Mouse (Mus musculus) gastrocnemius, adult 8-10 months (tissue): ENCODE measurements around the gene Rufy2. TPM values are rescaled to one million over a fixed set of nuclear protein-coding genes. Genes with fewer than 3 reads are reported as not detected.
A peak's percentile ranks its signal among the peaks of the same experiment; 100 is the strongest.

ENCODE experiments used
- DNase-seq, 2 experiments: peaks; one replicate each; pipeline ENCODE4 v3.0.0; 2022; ENCODE audit warnings: low spot score in 2 of 2
- total RNA-seq, 4 experiments: library from RNA; stranded (reverse); gene quantifications; 2 replicates each; pipeline ENCODE4 v1.2.4; 2022

Rufy2 gene
- total RNA-seq, 4 experiments from 2014 or later = 3.8 to 5.0 (median 4.4) TPM

DNA sequence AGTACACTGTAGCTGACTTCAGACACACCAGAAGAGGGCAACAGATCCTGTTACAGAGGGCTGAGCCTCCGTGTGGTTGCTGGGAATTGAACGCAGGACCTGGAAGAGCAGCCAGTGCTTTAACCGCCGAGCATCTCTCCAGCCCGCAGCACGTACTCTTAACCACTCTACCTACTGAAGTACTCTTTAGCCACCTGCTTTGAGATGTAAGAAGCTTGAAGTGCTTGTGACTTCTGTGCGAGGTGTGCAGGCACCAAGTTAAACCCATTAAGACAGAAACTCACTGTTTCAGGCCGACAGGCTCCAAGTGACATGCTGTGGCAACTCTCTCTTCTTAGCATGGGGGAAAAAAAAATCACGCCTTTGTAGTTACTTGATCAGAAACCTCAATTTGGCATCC is 34.1 kb downstream of the Rufy2 start:
- DNase-seq = no peak

DNA sequence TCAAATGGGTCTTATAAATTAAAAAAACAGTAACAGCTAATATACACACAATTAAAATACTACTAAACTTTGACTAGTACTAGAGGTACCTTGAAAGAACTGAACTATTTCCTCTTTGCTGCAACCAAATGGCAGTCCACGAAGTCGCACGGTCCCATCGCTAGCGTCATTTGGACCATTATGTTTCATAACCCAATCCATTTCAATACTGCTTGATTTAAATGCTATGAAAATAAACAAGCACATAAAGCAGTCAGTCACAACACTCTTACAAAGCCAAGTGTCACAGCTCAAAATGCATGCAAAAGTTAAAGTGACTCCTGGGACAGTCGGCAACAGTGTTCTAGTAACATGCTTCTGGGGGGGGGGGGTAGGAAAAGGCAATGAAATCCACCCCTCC is 39.3 kb downstream of the Rufy2 start:
- DNase-seq = no peak

DNA sequence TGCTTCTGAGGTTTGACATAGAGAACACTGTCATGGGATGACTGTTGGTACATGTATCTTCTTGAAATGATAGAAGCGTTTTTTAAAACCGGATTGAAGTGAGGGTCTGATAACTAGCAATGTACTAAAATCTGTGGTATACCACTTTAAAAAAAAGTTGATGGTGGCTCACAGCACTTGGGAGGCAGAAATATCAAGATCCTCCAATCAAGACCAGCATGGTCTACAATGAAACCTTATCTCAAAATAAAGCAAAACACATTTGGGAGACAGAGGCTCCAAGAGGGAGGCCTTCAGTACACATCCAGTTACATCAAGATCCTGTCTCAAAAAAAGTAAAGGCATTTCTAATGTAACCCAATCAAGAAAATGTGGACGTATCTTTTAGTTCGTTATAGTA is 41.7 kb downstream of the Rufy2 start:
- no peak for DNase-seq

- DNase-seq = no peak
Measured at GRCm38 (mm10) chr10:63022541-63023120, 42.6 kb downstream of the Rufy2 start.

GRCm38 (mm10) chr10:63023121-63023748 is 43.2 kb downstream of the Rufy2 start:
- DNase-seq = peak; percentile 37 to 48

GRCm38 (mm10) chr10:63023749-63024579 is 43.9 kb downstream of the Rufy2 start, which contains the start of the genes Hnrnph3 and Pbld2:
Gene Hnrnph3 (minus strand): TSS chr10:63024217.
Gene Pbld2 (plus strand): TSS chr10:63024315.
- peak; percentile 96 to 97 for DNase-seq

DNA sequence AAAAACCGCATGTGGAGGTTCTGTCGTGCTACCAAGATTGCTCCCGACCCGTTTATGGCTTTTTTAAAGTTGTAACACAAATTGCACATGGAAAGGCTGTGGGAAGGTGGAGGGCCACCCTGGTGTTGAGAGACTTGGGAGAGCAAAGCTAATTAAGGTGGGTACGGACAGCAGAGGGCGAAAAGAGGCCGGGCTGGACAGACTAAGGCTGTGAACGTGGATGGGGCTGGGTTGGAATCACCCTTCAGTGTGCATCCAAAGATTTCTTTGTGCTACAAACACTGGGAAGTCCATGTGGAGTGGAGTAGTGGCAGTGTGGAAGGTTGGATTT is 44.5 kb downstream of the Rufy2 start:
- DNase-seq = peak; percentile 59 to 62

DNA sequence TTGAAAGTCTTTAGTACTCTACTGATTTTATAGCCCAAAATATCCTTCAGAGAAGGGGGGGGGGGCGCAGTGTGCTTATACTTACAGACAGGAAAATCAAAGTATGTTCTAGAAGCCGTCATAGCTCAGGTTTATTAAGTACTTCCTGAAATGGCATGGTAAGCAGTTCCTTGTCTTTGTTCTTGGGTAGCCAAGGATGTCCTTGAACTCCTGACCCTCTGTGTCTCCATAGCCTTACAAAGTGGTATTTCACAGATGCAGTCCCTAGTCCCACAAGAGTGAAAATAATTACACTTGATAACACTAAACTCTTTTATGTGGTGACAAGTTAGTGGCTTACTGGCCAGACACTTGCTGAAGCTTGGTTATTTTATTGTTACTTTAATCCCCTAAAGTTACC is 45.0 kb downstream of the Rufy2 start:
- no peak for DNase-seq

DNA sequence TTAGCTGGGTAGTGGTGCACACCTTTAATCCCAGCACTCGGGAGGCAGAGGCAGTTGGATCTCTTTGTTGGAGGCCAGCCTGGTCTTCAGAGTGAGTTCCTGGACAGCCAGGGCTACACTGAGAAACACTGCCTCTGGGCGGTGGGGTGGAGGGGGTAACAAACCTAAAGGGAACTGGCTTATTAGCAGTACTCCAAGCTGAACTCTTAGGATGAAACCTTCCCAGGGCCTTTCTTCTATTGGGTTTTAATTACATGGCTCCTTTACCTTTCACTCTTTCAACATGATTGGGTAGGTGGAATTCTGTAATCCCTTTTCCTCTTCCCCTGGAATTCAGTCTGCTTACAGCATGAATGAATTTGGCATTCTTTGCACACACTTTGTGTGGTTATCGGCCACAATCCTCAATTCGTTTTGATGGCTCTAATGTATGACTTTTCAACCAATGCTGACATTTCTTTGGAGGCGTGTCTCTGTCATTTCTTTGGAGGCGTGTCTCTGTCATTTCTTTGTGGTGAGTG is 45.5 kb downstream of the Rufy2 start:
- DNase-seq = no peak

DNA sequence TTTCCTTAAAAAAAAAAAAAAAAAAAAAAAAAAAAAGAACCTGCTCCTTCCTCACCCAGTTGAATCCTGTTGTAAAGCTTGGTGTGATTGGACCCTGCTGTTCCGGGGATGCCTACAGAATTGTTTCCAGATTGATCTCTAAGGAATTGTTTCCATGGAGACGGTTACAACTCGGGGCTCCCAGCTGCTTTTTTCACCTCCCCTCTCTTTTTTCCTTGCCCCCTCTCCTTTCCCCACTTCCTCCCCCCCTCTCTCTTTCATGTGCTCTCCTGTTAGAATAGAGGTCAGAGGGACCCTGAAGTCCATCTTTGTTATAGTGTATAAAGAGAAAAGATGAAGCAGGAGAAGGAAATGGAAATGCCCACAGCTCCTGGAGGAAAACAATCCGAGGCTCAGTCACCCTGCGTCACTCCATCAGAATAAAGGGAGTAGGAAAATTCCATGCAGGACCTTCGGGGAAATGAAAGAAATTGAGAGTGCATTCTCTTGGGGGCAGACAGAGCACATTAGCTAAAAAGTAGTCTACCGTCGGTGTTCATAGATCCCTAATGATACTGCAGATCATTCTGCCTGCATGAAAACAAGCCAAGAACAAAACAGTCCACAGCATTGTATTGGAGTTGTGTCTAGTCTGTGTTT is 46.3 kb downstream of the Rufy2 start:
- no peak for DNase-seq

- no peak for DNase-seq
Measured at GRCm38 (mm10) chr10:63026795-63027160, 46.8 kb downstream of the Rufy2 start.

GRCm38 (mm10) chr10:63027376-63028161 is 47.5 kb downstream of the Rufy2 start:
- DNase-seq = no peak

- no peak for DNase-seq
Measured at GRCm38 (mm10) chr10:63028396-63028795, 48.4 kb downstream of the Rufy2 start.

GRCm38 (mm10) chr10:63032267-63032666 is 52.2 kb downstream of the Rufy2 start:
- DNase-seq = no peak

- no peak for DNase-seq
Measured at GRCm38 (mm10) chr10:63032956-63033355, 52.9 kb downstream of the Rufy2 start.

GRCm38 (mm10) chr10:63038571-63039320 is 58.7 kb downstream of the Rufy2 start:
- DNase-seq = no peak

- no peak for DNase-seq
Measured at GRCm38 (mm10) chr10:63039867-63040628, 60.0 kb downstream of the Rufy2 start.

- no peak for DNase-seq
Measured at GRCm38 (mm10) chr10:63043154-63043553, 63.1 kb downstream of the Rufy2 start.

- no peak for DNase-seq
Measured at GRCm38 (mm10) chr10:63047751-63048150, 67.7 kb downstream of the Rufy2 start.

GRCm38 (mm10) chr10:63049106-63049505 is 69.1 kb downstream of the Rufy2 start:
- DNase-seq = no peak
